Mouse (Mus musculus) C2C12 (cell line): ENCODE measurements around the gene Axin2.

ENCODE experiments used
- CEBPB ChIP-seq: IDR thresholded peaks from one replicate; pipeline ENCODE4 v1.6.1; 2011; ENCODE audit warnings: low read depth, mild to moderate bottlenecking, control low read depth, moderate library complexity
- CTCF ChIP-seq: IDR thresholded peaks from one replicate; pipeline ENCODE4 v1.5.1; 2011; ENCODE audit not compliant: control insufficient read depth, insufficient read depth, insufficient read length
- FOSL1 ChIP-seq: IDR thresholded peaks from one replicate; pipeline ENCODE4 v1.8.0; 2011; ENCODE audit warnings: mild to moderate bottlenecking, low read length; ENCODE audit not compliant: poor library complexity, insufficient read depth, severe bottlenecking
- MAX ChIP-seq: IDR thresholded peaks from one replicate; pipeline ENCODE4 v1.6.1; 2011; ENCODE audit warnings: mild to moderate bottlenecking, control low read depth
- MYOD1 ChIP-seq: IDR thresholded peaks from one replicate; pipeline ENCODE4 v1.6.1; 2011; ENCODE audit warnings: low read depth; ENCODE audit not compliant: control insufficient read depth, insufficient read length
- MYOG ChIP-seq: IDR thresholded peaks from one replicate; pipeline ENCODE4 v1.6.1; 2011; ENCODE audit not compliant: control insufficient read depth, insufficient read length; ENCODE audit errors: extremely low read depth
- USF1 ChIP-seq: IDR thresholded peaks from one replicate; pipeline ENCODE4 v1.6.1; 2011; ENCODE audit warnings: low read depth, mild to moderate bottlenecking, control low read depth, moderate library complexity

GRCm38 (mm10) chr11:108936016-108936792, 16.1 kb downstream of the Axin2 start:
- TF ChIP-seq CTCF (no peak), FOSL1 (no peak), MYOD1 (no peak), MYOG (no peak), CEBPB (no peak), MAX (no peak), USF1 (no peak)
